Mouse (Mus musculus) megakaryocyte progenitor cell, adult 5-6 weeks (primary cell): ENCODE measurements at regions not wholly inside any gene's neighbourhood (a gene's known extent, or its start where the extent isn't known, plus 50 kb on each side); places are given as distances from the start of the nearest gene placed in this dataset.
A peak's percentile ranks its signal among the peaks of the same experiment; 100 is the strongest.

Source experiments
- ATAC-seq: replicated peaks from 2 replicates; pipeline ENCODE4 v1.8.0; 2016; ENCODE audit warnings: mild to moderate bottlenecking, moderate TSS enrichment, inconsistent platforms; ENCODE audit not compliant: poor library complexity

DNA sequence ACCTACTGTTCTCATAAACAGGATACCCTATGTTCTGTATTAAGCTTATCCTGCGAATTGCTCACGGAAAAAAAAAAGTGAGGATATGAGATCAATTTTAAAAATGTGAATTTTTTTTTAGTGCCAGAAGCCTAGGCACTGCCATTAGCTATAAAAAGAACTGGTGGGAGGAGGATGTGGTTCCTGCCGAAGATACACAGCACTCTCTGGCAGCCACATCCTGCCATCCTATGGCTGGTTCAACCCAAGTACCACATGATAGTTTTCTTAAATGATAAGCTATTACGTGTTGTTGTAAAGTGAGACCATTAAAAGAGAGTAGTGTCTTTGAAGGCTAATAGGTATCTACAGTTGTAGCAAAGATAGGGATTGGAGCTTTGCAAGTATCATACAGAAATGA lies 58.2 kb upstream of the Ppp3ca start:
- peak; percentile 44; the same call in 1 of the 2 replicates for ATAC-seq

DNA sequence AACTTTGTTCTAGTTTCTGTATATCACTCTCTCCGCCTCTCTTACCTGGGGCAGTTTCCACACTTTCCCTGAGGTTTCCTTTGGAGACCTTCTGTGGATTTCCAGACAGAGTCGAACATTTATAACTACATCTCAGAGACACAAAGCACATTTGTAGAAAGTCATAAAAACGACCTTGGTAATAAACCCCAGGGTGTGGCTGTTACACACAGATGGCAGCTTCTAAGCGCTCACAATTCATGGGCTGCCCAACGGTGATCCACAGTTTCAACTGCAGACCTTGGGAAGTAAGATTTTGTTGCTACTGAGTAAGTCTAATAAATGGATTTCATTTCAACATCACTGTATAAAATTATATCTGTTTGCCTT lies 59.4 kb upstream of the Ppp3ca start:
- ATAC-seq: no peak

DNA sequence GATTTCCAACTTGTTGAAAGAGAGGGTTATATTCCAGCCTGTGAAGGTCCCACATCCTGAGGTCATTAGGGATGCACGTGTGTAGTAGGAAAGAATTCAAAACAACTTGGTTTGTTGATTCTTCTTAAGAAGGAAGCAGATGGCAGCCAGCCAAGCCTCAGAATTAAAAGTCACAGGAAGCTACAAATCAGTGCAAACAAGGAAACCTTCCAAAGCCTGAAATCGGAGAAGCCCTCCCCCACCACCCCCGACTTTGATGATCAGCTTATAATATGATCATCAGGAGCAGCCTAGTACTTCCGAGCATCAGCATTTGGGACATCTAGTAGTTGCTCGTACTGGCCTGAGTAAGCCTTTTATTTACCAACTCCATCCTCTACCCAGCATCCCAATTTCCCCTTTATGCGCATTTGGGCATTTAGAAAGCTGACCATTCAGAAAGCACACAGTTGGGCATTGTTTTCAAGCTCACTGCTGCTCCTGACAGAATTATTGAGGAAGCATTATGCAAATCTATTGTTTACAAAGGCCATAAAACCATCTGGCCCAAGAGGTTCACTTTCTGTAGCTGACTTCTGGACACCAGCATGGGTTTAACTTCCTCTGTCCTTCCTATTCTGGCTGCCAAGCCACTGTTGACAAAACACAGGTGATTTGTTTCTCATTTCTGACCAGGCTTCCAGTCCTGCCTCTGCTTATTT lies 59.9 kb upstream of the Ppp3ca start:
- ATAC-seq: no peak

DNA sequence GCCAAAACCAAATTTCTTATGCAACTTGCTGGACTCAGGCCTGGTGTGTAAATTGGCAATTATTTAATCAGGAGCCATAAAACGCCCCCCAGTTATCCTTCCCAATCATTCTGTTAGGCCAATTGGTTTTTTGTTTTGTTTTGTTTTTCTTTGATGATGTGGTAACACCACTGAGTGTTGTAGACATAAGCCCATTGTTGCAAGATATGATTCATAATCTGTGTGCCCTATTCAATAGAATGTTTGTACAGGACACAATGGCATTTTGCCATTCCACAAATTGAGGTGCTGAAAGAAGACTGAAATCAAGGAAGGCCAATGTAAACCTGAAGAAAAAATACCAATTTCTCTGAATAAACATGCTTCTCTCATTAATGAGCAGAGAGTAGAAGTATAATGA lies 68.2 kb upstream of the Ppp3ca start:
- no peak for ATAC-seq

DNA sequence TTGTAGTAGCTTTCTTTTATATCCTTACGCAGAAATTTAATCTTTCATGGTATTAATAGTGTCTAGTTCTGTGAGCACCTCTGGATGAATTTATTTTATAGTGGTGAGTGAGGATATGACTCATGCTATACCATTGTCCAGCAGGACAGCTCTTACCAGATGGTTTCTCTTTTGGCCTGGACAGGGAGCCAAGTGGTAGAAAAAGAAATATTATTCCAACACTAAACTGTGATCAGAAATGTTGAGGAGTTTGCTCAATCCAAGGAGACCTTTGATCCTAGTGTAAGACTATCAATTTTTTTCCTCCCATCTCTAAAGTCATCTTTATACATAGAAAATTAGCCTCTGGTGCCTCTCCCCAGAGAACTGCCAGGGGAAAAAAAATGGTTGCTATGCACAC lies 86.0 kb upstream of the Ppp3ca start:
- no peak for ATAC-seq

DNA sequence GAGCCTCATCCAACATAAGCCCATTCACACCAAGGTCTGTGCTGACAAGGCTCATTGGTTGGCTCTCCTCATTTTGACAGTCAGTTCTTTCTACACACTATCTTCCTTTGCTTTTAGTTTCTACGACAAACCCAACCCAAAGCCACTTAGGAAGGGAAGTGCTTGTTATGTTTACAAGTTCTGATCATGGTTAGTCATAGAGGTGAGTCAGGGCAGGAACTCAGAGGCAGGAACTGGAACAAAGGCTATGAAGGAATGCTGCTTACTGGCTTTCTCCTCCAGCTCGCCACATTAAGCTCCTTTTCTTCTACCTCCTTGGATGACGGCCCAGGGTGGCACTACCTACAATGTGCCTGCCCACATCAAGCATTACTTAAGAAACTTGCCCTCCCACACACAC lies 91.9 kb upstream of the Ppp3ca start:
- ATAC-seq: no peak

DNA sequence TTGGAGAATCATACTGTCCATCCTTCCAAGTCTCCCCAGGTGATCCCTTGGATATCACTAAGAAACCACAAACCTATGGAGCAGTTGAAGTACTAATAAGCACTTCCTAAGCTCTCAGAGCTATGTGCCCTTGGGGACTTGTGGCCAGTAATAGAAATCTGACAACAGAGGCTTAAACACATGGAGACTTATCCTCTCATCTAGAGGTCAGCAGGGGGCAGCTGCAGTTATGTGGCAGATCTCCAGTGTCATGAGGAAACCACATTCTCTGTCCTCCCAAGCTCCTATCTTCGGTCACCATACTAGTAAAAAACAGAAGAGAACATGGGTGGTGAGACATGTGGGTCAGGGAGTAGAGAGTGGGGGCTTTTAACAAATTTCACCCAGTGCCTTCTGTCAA lies 99.4 kb upstream of the Ppp3ca start:
- 0 out of 2 replicates have a peak, but pooled peaks have one; percentile 37 for ATAC-seq

DNA sequence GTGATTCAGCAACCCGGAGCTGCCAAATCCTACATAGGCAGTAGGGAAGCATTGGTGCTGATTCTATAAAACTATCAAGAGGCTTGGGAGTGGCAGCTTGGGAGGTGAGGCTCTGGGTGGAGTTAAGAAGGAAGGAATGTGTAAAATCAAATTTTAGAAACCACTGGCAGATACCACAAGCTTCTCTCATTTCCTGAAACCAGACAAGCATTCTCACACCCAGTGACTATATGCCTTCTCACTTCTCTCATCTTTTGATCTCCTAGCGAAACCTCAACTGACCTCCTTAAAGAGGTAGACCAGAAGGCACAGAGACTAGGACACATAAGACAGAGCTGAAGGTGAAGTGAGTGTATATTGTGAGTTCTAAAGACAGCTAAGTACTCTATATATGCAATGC lies 113.4 kb upstream of the Ppp3ca start:
- ATAC-seq: peak; percentile 39

DNA sequence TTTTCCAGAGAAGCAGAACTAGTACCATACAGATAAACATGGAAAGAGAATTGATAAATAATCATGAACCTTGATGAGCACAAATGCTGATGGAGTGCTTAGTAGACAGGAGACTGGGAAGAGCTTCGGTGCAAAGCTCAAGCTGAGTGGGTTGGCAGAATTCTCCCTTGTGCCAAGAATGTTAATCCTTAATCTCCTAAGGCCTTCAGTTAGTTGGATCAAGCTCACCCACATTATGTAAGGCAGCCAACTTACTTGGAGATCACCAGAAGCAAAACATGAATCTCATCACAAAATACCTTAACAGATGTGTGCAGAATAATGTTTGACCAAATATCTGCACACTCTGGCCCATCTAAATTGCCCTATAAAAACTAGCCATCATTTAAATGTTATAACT lies 120.5 kb upstream of the Ppp3ca start:
- ATAC-seq: no peak

DNA sequence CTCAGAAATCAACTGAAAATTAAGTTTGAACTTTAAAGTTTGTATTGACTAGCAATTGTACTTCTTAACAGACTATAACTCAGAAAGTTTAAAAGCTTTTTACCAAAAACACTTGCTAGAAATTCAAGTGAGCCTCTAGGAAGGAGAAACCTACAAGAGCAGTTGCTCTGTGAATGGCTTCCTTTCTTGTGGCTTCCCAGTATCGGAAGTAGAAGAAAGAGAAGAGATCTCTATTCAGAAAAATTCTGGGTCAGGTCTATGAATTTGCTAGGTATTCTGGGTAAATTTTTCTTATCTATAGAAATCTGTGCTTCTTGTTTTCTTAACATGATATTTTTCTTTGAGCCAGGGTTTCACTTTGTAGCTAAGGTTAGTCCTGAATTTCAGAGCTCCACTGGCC lies 138.3 kb upstream of the Ppp3ca start:
- no peak for ATAC-seq

DNA sequence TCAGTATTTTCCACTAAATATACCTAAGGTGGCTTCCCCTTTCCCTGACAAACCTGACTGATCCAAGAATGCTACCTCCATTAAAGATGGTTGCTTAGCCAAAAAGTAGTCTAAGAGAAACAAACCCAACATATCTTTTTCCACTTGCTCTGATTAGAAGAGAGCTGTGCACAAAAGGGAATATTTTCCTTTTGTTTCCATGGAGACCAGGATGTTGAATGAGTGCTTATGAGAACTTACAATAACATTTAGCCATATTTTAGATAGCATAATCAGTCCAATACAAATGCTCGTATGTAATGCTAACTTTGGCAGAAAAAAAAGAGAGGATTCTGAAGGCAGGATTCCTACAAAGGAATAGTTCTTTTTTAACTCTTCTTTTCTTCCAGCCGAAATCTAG lies 161.3 kb upstream of the Ppp3ca start:
- no peak for ATAC-seq

DNA sequence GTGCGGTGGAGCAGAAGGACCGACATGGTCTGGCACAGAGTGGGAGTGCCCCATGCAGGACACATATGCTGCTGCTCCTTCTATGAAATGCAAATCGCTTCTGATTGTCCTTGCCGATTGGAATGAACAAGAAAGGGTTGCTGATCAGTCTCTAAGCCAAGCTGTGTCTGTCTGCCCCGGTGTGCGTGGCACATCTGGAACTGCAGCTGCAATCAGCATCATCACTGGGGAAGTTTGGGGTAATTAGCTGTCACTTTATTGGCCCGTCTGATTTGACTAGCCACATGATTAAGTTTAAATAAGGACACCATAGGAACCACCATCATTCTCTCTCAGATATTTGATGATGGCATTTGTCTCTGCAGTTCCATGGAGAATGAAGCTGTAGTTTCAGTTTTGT lies 162.9 kb upstream of the Ppp3ca start:
- ATAC-seq: no peak

DNA sequence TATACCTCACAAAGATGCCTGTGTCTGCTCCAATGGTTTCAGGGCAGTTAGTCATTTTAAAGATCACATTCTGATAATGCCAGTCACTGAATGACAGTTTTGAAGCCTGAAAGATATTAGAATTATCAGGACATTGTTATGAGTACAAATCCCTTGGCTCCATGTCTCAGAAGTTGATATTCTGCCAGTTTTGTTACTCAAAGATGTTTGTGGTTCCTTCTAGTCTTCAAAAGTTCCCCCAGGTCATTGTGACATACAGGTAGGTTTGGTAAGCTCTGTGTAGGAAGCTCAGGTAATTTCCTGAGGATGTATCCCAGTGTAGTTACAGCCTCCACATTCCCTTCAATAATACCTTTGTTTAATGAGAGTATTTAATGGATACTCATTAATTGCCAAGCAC lies 169.0 kb upstream of the Bank1 start:
- ATAC-seq: no peak

DNA sequence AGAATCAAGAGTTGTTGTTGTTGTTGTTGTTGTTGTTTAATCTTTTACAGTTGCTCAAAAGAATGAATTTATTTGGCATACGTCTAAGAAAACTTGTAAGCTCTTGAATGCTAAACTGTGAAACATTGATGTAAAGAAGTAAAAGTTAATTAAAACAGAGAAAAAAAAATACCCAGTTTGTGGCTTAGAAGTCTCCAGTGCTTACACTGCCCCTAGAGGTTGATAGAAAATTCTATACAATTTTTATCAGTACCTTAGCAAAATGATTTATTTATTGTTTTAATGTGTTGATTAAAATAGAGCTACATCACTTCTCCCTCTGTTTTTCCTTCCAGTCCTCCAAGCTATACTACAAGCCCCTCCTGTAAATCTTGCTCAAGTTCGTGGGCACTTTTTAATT lies 165.8 kb upstream of the Bank1 start:
- no peak for ATAC-seq

DNA sequence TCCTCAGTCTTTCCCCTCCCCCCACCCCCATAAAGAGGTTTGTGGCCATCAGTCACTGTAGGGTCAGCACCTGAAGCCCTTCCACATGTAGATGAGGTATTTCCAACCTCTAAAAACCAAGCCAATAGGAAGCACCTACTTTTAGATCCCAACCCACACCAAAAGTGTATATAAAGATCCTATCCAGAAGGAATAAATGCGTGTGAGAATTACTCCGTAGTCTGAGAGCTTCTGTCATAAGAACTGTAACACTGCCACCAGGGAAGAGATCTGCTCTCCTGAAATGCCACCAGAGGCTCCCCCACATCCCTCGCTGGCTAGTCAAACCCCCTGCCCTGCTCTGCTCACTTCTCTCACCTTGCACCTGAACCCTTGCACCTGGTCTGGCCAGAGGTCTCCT lies 145.8 kb upstream of the Bank1 start:
- no peak for ATAC-seq

DNA sequence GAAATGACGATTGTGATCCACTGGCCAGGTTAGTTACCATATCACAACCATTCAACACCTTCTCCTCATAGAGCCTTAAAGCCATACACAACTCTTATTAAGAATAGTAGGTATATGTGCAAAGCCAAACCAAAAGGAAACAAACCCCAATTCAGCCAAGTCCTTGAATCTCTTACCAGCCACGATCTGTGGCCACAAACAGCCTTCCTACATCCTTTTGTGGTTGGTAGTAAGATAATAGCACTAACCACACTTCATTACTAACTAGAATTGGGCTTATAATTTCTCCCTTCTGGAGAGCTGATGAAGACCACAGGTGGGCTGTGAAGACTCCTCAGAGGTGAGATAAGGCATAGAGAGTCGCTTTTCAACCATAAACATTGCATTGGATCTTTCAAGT lies 136.9 kb upstream of the Bank1 start:
- peak; percentile 26; the same call in 1 of the 2 replicates for ATAC-seq

DNA sequence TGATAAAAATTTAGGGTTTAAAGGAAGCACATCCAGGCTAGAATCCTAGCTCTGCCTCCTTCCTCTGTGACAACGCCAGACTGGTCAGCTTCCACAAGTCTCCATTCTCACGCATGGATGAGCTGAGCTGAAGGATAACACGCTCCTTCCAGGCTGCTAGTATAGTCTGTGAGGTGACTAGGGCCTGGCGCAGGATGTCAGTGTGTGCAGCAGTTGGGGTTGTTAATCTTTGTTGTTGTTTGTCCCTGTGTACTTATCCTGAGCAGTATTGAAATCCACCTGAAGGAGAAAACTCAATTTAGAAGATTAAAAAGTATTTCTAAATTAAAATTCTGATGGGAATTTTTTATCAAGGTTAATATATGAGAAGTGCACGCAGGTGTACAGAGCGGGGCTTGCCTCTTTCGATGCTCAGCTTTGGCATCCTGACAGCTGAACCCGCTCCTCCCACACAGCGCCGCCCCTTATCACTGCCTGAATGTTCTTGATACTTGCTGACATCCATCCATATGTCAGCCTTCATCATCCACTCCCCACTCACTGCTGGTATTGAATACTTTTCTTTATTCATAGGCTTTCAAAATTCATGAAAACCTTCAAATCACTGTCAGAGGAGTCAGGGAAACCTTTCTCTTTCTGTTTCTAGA lies 130.7 kb upstream of the Bank1 start:
- ATAC-seq: no peak

DNA sequence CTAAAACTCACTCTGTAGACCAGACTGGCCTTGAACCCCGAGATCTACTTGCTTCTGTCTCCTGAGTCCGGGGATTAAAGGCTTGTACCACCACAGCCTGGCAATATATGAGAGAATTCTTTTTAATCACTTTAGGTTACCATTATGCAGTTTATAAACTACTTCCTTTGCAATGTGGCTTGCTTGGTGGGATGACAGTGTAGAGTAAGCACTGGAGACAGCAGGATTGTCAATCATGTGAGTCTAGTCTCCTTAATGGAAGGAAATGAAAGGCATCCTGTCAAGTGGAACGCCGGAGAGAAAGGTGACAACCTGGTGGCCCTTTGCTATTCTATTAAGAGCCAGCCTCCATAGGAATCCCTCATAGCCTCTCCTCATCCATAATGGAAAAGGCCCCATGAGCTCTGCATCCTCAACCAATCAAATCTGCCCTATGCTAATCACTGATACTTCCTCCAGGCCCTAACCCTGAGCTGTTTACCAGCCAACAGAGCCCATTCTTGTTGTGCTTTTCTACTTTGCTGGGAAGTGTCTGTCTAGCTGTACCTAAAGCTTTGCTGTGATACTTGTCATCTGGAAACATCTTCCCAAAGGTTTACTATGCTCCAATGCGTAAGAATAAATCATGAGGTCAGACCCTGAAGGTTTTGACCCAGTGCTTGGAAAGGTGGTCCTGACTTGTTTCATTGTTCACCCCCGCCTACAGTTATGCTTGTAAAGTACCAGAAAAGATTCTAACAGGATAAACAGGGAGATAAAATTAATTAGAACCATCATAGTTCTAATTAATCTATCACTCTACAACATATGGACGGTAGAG lies 130.0 kb upstream of the Bank1 start:
- ATAC-seq: no peak

DNA sequence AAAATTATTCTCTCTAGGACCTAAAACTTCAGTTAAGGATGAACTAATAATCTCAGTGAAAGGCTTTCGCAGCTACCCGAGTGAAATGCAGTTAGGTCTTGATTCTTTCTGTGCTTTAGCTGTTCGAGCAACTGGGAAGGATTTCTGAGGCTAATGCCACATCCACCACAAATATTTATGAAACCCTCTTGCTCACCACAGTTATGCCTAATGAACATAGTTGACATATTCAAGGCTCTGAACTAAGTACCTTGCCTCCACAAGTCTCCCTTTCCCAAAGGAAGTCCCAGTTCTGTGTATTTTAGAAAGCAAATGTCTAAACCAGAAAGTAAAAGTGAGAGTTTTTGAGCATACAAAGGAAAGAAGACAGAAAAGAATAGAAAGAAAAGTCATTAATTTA lies 129.1 kb upstream of the Bank1 start:
- ATAC-seq: no peak

DNA sequence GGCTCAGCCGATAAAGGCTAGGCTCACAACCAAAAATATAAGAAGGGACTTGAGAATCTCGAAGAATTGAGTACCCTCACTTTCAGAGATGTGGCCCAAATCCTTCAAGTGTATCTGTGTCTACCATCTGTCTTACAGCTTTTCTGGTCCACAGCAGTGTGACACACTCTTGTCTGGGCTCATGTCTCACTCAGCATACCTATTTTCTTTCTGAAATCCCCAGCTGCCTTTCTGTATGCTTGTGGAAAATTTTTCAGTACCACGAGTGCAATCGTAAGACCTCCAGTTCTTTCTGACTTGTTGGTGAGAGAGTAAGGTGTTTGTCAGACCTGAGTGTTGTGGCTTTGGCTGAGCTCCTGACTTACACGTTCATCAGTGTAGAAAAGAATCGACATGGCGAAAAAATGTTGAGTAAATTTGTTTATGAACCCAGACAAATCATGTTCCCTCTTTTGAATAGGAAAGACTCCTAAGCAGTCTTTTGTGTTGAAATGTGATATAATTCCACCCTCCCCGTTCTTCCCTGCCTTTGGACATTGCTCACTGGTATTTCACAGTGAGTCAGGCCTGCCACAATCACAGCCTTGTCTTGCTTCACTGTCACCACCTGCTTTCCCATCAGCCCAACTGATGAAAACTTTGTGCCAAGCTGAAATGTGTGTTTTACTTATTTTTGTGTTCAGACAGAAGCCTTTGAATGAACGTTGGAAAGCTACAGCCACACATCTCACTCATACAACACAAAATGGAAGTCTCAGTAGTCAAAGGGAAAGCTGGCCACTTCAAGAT lies 125.3 kb upstream of the Bank1 start:
- ATAC-seq: no peak

DNA sequence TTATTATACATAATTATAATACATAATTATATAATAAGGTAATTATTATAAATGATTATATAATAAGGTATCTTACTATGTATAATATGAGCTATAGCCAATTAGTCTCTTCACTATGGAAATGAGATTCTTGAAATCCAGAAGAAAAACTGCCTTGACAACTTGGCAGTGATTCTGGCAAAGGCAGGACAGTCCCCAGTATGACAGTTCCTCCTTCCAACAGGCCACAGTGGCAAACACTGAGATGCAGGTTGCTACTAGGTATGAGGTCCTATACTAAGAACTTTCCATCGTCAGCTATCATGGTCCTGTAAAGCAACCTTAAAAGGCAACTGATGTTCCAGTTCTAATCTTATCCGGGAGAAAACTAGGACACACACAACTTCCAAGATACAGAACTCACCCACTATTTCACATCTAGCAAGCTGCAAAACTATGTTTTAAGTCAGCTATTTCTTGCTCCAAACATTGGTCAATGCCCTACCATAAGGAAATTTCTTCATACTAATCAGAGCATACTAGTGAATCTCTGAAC lies 124.6 kb upstream of the Bank1 start:
- no peak for ATAC-seq
